Comparison of ENCODE assay signal across 21 mouse cellular contexts in the genomic region with DNA sequence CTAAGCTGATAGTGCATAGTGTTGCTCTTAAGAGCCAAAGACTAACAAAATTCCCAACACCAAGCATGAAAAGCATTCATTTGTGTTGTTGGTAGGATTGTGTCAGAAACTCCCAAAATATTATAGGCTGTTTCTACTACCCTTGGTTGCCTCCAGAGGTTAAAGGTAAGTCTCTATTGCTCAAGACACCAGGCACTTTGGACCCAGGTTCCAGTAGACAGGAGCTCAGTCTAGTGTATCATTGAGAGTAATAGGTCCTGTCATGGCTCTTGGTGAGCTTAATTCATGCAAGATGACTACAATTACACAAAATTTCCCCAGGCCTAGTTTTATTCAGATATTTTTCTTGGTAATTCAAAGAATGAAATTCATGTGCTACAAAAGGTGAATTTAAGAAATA.
DNase-seq lines count a peak whose midpoint lies in the region; TF ChIP-seq lines count a peak whose summit lies in the region.
"Had no signal": no experiment of that assay in that cellular context is flagged by ENCODE, and none has a peak within 500 bp of the region (broad histone marks: within the 10 kb centered on the region; RNA-seq: fewer than 3 reads in every experiment).

No protein-coding gene starts in this region.

- peak; percentile 66 for DNase-seq in kidney, adult 2 months
- DNase-seq in kidney, adult 18-20 months = no peak
- peak; percentile 42 for DNase-seq in kidney, adult 9 months
- DNase-seq in kidney, postnatal 10 days = no peak
- DNase-seq in liver, adult 2 months (ENCODE audit: extremely low read depth, low read depth, low spot score) = peak; percentile 51
- DNase-seq in liver = no peak
- DNase-seq: adrenal gland, adult 2 months; adrenal gland, postnatal 10 days; adrenal gland, postnatal 25 days; cerebellum, adult 11 months; cerebellum, adult 18-20 months; cerebellum, adult 8-10 months; cerebellum, adult 9-11 months; cerebellum, postnatal 14 days; cerebellum, postnatal 36 days; embryo, embryonic 11 days had no signal

- no peak overlapping the region for H3K4me3 ChIP-seq in kidney, adult 2 months (ENCODE audit: insufficient read depth, low read depth, low read length)
- H3K4me3 ChIP-seq in liver, adult 2 months (ENCODE audit: insufficient read depth, low read depth, low read length) = no peak overlapping the region
- H3K4me3 ChIP-seq: embryonic facial prominence, embryonic 13.5 days; embryonic facial prominence, embryonic 15.5 days; erythroblast, embryonic 14.5 days; forebrain, embryonic 10.5 days; forebrain, embryonic 12.5 days had no signal

- no peaks in the 10 kb centered on the region for H3K36me3 ChIP-seq in kidney, adult 2 months (ENCODE audit: control insufficient read depth, insufficient read depth, low read length)
- no peaks in the 10 kb centered on the region for H3K36me3 ChIP-seq in liver, adult 2 months (ENCODE audit: control insufficient read depth, insufficient read depth, low read length)
- H3K36me3 ChIP-seq: embryonic facial prominence, embryonic 13.5 days; embryonic facial prominence, embryonic 15.5 days; forebrain, embryonic 10.5 days; forebrain, embryonic 12.5 days had no signal

- no peak overlapping the region for H3K9ac ChIP-seq in liver, adult 2 months (ENCODE audit: low read depth, low read length)
- H3K9ac ChIP-seq: embryonic facial prominence, embryonic 13.5 days; embryonic facial prominence, embryonic 15.5 days; forebrain, embryonic 12.5 days had no signal

- no peak overlapping the region for H3K27ac ChIP-seq in kidney, adult 2 months (ENCODE audit: insufficient read depth, low read depth, low read length)
- no peak overlapping the region for H3K27ac ChIP-seq in liver, adult 2 months (replicated peaks; ENCODE audit: insufficient read depth, low read depth, low read length)
- H3K27ac ChIP-seq: embryonic facial prominence, embryonic 13.5 days; embryonic facial prominence, embryonic 15.5 days; forebrain, embryonic 10.5 days; forebrain, embryonic 12.5 days had no signal

- no peaks in the 10 kb centered on the region for H3K79me2 ChIP-seq in liver, adult 2 months (ENCODE audit: control insufficient read depth, insufficient read depth, low read length)

- H3K27me3 ChIP-seq in kidney, adult 2 months (replicated peaks; ENCODE audit: control insufficient read depth, insufficient read depth, low read length) = no peaks in the 10 kb centered on the region
- no peaks in the 10 kb centered on the region for H3K27me3 ChIP-seq in liver, adult 2 months (ENCODE audit: control insufficient read depth, insufficient read depth, low read length)
- H3K27me3 ChIP-seq: embryonic facial prominence, embryonic 13.5 days; embryonic facial prominence, embryonic 15.5 days; forebrain, embryonic 12.5 days had no signal

- TF ChIP-seq CTCF in kidney, adult 2 months (conservative IDR thresholded peaks at IDR 0.05; ENCODE audit: insufficient read depth, insufficient read length, low read depth, low read length) = no peak
- TF ChIP-seq CTCF in liver, adult 2 months (IDR thresholded peaks at IDR 0.05; ENCODE audit: low read depth, low read length) = no peak

- H3K4me1 ChIP-seq in kidney, adult 2 months (ENCODE audit: control insufficient read depth, insufficient read depth, low read length) = no peaks in the 10 kb centered on the region
- H3K4me1 ChIP-seq in liver, adult 2 months (ENCODE audit: control insufficient read depth, insufficient read depth, low read length) = no peaks in the 10 kb centered on the region
- H3K4me1 ChIP-seq: embryonic facial prominence, embryonic 13.5 days; embryonic facial prominence, embryonic 15.5 days had no signal

- no peak for TF ChIP-seq POLR2A in kidney, adult 2 months (IDR thresholded peaks at IDR 0.05; ENCODE audit: low read depth, low read length)
- no peak for TF ChIP-seq POLR2A in liver, adult 2 months (IDR thresholded peaks at IDR 0.05; ENCODE audit: extremely low read depth, insufficient read depth, low read length)

Comparison
In these comparisons a context has a peak if more than half of its experiments do, and no peak if none do; other contexts are left out.
1. DNase-seq: peak in kidney, adult 2 months (single experiment), kidney, adult 9 months (single experiment) and liver, adult 2 months (single experiment); none in kidney, adult 18-20 months (single experiment), kidney, postnatal 10 days (single experiment) and liver (single experiment).